Mouse (Mus musculus) induced T-regulatory cell, adult 2 months (primary cell): Measurements from ENCODE around the gene Pex12.

ENCODE experiments used
- DNase-seq: peaks from one replicate; pipeline ENCODE4 v3.0.0-alpha.2; 2012; ENCODE audit warnings: low read depth

Pex12 gene

GRCm38 (mm10) chr11:83302526-83303251 is at the start of gene Pex12:
Gene Pex12, minus strand, starts transcription at chr11:83302586.
- peak; percentile 100 for DNase-seq

- no peak for DNase-seq
Measured at GRCm38 (mm10) chr11:83341716-83342245, 39.4 kb upstream of the Pex12 start.

- no peak for DNase-seq
Measured at GRCm38 (mm10) chr11:83339705-83340104, 37.3 kb upstream of the Pex12 start.

GRCm38 (mm10) chr11:83335826-83336225 is 33.4 kb upstream of the Pex12 start:
- DNase-seq = no peak

GRCm38 (mm10) chr11:83327427-83327826 is 25.0 kb upstream of the Pex12 start:
- peak; percentile 75 for DNase-seq

- DNase-seq = peak; percentile 9
Measured at GRCm38 (mm10) chr11:83326692-83327091, 24.3 kb upstream of the Pex12 start.

- no peak for DNase-seq
Measured at GRCm38 (mm10) chr11:83319048-83319447, 16.7 kb upstream of the Pex12 start.

GRCm38 (mm10) chr11:83312471-83312870 is 10.1 kb upstream of the Pex12 start:
- no peak for DNase-seq

- no peak for DNase-seq
Measured at GRCm38 (mm10) chr11:83306700-83307253, 4.4 kb upstream of the Pex12 start.

- no peak for DNase-seq
Measured at GRCm38 (mm10) chr11:83304485-83304884, 2.1 kb upstream of the Pex12 start.

GRCm38 (mm10) chr11:83303751-83304150 is 1.4 kb upstream of the Pex12 start:
- DNase-seq = peak; percentile 35

- no peak for DNase-seq
Measured at GRCm38 (mm10) chr11:83302124-83302523, 262 bp downstream of the Pex12 start.

- DNase-seq = peak; percentile 31
Measured at GRCm38 (mm10) chr11:83301431-83301831, 955 bp downstream of the Pex12 start.

- no peak for DNase-seq
Measured at GRCm38 (mm10) chr11:83299724-83300123, 2.7 kb downstream of the Pex12 start.

- peak; percentile 97 for DNase-seq
Measured at GRCm38 (mm10) chr11:83298225-83299195, 3.9 kb downstream of the Pex12 start, which contains the start of gene Ap2b1. Gene Ap2b1, plus strand, starts transcription at chr11:83299024.

- DNase-seq = peak; percentile 55
Measured at GRCm38 (mm10) chr11:83297816-83298215, 4.6 kb downstream of the Pex12 start.

- DNase-seq = no peak
Measured at GRCm38 (mm10) chr11:83294133-83294532, 8.3 kb downstream of the Pex12 start.

- DNase-seq = no peak
Measured at GRCm38 (mm10) chr11:83293182-83293581, 9.2 kb downstream of the Pex12 start.

GRCm38 (mm10) chr11:83292251-83292587 is 10.2 kb downstream of the Pex12 start:
- peak; percentile 59 for DNase-seq

GRCm38 (mm10) chr11:83291375-83292250 is 10.8 kb downstream of the Pex12 start:
- peak; percentile 98 for DNase-seq

- no peak for DNase-seq
Measured at GRCm38 (mm10) chr11:83289633-83290032, 12.8 kb downstream of the Pex12 start.
